Mouse (Mus musculus): Measurements from ENCODE around the gene Smtnl1. TPM values are rescaled to one million over a fixed set of nuclear protein-coding genes. Genes with fewer than 3 reads are reported as not detected.
A peak's percentile ranks its signal among the peaks of the same experiment; 100 is the strongest.

The Smtnl1 gene
- polyA plus RNA-seq, 1 experiment from 2014 or later, result 0.16 TPM

GRCm38 (mm10) chr2:84790418-84790817 is 32.0 kb downstream of the Smtnl1 start:
- Histone ChIP-seq H3K36me3 (ENCODE audit: control insufficient read depth, insufficient read depth, low read length) (no peaks in the 10 kb centered on the region), H3K9me3 (ENCODE audit: control insufficient read depth, low read length) (peaks cover 3% of the 10 kb centered on the region; the same call in 1 of the 2 replicates), H3K9ac (ENCODE audit: low read depth, low read length) (no peak overlapping the region), H3K27ac (ENCODE audit: low read depth, low read length) (no peak overlapping the region), H3K4me3 (ENCODE audit: low read length) (no peak overlapping the region), H3K27me3 (ENCODE audit: control insufficient read depth, insufficient read depth, low read length) (no peaks in the 10 kb centered on the region), H3K4me1 (ENCODE audit: control insufficient read depth, insufficient read depth, low read length) (no peaks in the 10 kb centered on the region), H3K4me2 (replicated peaks; ENCODE audit: low read depth, low read length) (no peak overlapping the region)
- ATAC-seq (ENCODE audit: low FRiP score, low TSS enrichment), result no peak
- WGBS, result 47% methylated on average over 9 of the region's 9 CpGs

- WGBS, result 75% methylated on average over 3 of the region's 3 CpGs
- no peak for ATAC-seq (ENCODE audit: low FRiP score, low TSS enrichment)
- no peaks in the 10 kb centered on the region for H3K4me1 ChIP-seq (ENCODE audit: control insufficient read depth, insufficient read depth, low read length)
Observed at GRCm38 (mm10) chr2:84788316-84788715, 34.1 kb downstream of the Smtnl1 start.

GRCm38 (mm10) chr2:84783840-84784566 is 38.4 kb downstream of the Smtnl1 start:
- Histone ChIP-seq H3K4me3 (ENCODE audit: low read length) (no peak overlapping the region), H3K27me3 (ENCODE audit: control insufficient read depth, insufficient read depth, low read length) (no peaks in the 10 kb centered on the region), H3K9me3 (ENCODE audit: control insufficient read depth, low read length) (no peaks in the 10 kb centered on the region), H3K4me2 (replicated peaks; ENCODE audit: low read depth, low read length) (no peak overlapping the region), H3K4me1 (ENCODE audit: control insufficient read depth, insufficient read depth, low read length) (no peaks in the 10 kb centered on the region), H3K9ac (ENCODE audit: low read depth, low read length) (no peak overlapping the region), H3K36me3 (ENCODE audit: control insufficient read depth, insufficient read depth, low read length) (no peaks in the 10 kb centered on the region), H3K27ac (ENCODE audit: low read depth, low read length) (0 out of 2 replicates have a peak overlapping the region, but pooled peaks have one; percentile 51)
- 67% methylated on average over 3 of the region's 3 CpGs for WGBS
- ATAC-seq (ENCODE audit: low FRiP score, low TSS enrichment), result no peak

More at GRCm38 (mm10) chr2:84788316-84788715, 34.1 kb downstream of the Smtnl1 start:
- Histone ChIP-seq H3K4me2 (replicated peaks; ENCODE audit: low read depth, low read length) (no peak overlapping the region), H3K27me3 (ENCODE audit: control insufficient read depth, insufficient read depth, low read length) (no peaks in the 10 kb centered on the region), H3K4me3 (ENCODE audit: low read length) (no peak overlapping the region), H3K36me3 (ENCODE audit: control insufficient read depth, insufficient read depth, low read length) (no peaks in the 10 kb centered on the region), H3K9ac (ENCODE audit: low read depth, low read length) (no peak overlapping the region), H3K9me3 (ENCODE audit: control insufficient read depth, low read length) (no peaks in the 10 kb centered on the region), H3K27ac (ENCODE audit: low read depth, low read length) (no peak overlapping the region)

- H3K27me3 ChIP-seq (ENCODE audit: control insufficient read depth, insufficient read depth, low read length), result no peaks in the 10 kb centered on the region
- no peaks in the 10 kb centered on the region for H3K4me1 ChIP-seq (ENCODE audit: control insufficient read depth, insufficient read depth, low read length)
- no peak for ATAC-seq (ENCODE audit: low FRiP score, low TSS enrichment)
- no peak overlapping the region for H3K4me2 ChIP-seq (replicated peaks; ENCODE audit: low read depth, low read length)
- H3K4me3 ChIP-seq (ENCODE audit: low read length), result no peak overlapping the region
- no peak overlapping the region for H3K27ac ChIP-seq (ENCODE audit: low read depth, low read length)
- no peak overlapping the region for H3K9ac ChIP-seq (ENCODE audit: low read depth, low read length)
- 80% methylated on average over 1 of the region's 1 CpGs for WGBS
- no peaks in the 10 kb centered on the region for H3K36me3 ChIP-seq (ENCODE audit: control insufficient read depth, insufficient read depth, low read length)
- H3K9me3 ChIP-seq (ENCODE audit: control insufficient read depth, low read length), result no peaks in the 10 kb centered on the region
Observed at GRCm38 (mm10) chr2:84783315-84783714, 39.1 kb downstream of the Smtnl1 start.

GRCm38 (mm10) chr2:84779210-84779609 is 43.2 kb downstream of the Smtnl1 start:
- Histone ChIP-seq H3K27ac (ENCODE audit: low read depth, low read length) (no peak overlapping the region), H3K9ac (ENCODE audit: low read depth, low read length) (no peak overlapping the region), H3K4me2 (replicated peaks; ENCODE audit: low read depth, low read length) (no peak overlapping the region), H3K4me3 (ENCODE audit: low read length) (no peak overlapping the region), H3K27me3 (ENCODE audit: control insufficient read depth, insufficient read depth, low read length) (no peaks in the 10 kb centered on the region), H3K9me3 (ENCODE audit: control insufficient read depth, low read length) (no peaks in the 10 kb centered on the region), H3K4me1 (ENCODE audit: control insufficient read depth, insufficient read depth, low read length) (no peaks in the 10 kb centered on the region), H3K36me3 (ENCODE audit: control insufficient read depth, insufficient read depth, low read length) (no peaks in the 10 kb centered on the region)
- no peak for ATAC-seq (ENCODE audit: low FRiP score, low TSS enrichment)
- 58% methylated on average over 6 of the region's 6 CpGs for WGBS

- no peak overlapping the region for H3K4me3 ChIP-seq (ENCODE audit: low read length)
- H3K27me3 ChIP-seq (ENCODE audit: control insufficient read depth, insufficient read depth, low read length), result no peaks in the 10 kb centered on the region
- 63% methylated on average over 3 of the region's 3 CpGs for WGBS
- no peak for ATAC-seq (ENCODE audit: low FRiP score, low TSS enrichment)
- H3K9me3 ChIP-seq (ENCODE audit: control insufficient read depth, low read length), result no peaks in the 10 kb centered on the region
- no peak overlapping the region for H3K4me2 ChIP-seq (replicated peaks; ENCODE audit: low read depth, low read length)
- no peak overlapping the region for H3K27ac ChIP-seq (ENCODE audit: low read depth, low read length)
- H3K36me3 ChIP-seq (ENCODE audit: control insufficient read depth, insufficient read depth, low read length), result no peaks in the 10 kb centered on the region
- H3K4me1 ChIP-seq (ENCODE audit: control insufficient read depth, insufficient read depth, low read length), result no peaks in the 10 kb centered on the region
- H3K9ac ChIP-seq (ENCODE audit: low read depth, low read length), result no peak overlapping the region
Observed at GRCm38 (mm10) chr2:84777706-84778105, 44.7 kb downstream of the Smtnl1 start.

- H3K27me3 ChIP-seq (ENCODE audit: control insufficient read depth, insufficient read depth, low read length), result no peaks in the 10 kb centered on the region
- no peak for ATAC-seq (ENCODE audit: low FRiP score, low TSS enrichment)
- no peak overlapping the region for H3K4me3 ChIP-seq (ENCODE audit: low read length)
- H3K9me3 ChIP-seq (ENCODE audit: control insufficient read depth, low read length), result no peaks in the 10 kb centered on the region
- H3K4me2 ChIP-seq (replicated peaks; ENCODE audit: low read depth, low read length), result peak overlapping the region; percentile 22; the same call in 1 of the 2 replicates
- H3K27ac ChIP-seq (ENCODE audit: low read depth, low read length), result peak overlapping the region; percentile 78; the same call in 1 of the 2 replicates
- 67% methylated on average over 6 of the region's 6 CpGs for WGBS
- H3K9ac ChIP-seq (ENCODE audit: low read depth, low read length), result no peak overlapping the region
- H3K4me1 ChIP-seq (ENCODE audit: control insufficient read depth, insufficient read depth, low read length), result no peaks in the 10 kb centered on the region
- no peaks in the 10 kb centered on the region for H3K36me3 ChIP-seq (ENCODE audit: control insufficient read depth, insufficient read depth, low read length)
Observed at GRCm38 (mm10) chr2:84775665-84776064, 46.8 kb downstream of the Smtnl1 start.

- ATAC-seq (ENCODE audit: low FRiP score, low TSS enrichment), result peak; percentile 44
- no peaks in the 10 kb centered on the region for H3K36me3 ChIP-seq (ENCODE audit: control insufficient read depth, insufficient read depth, low read length)
- whole genome bisulfite sequencing, result 34% methylated on average over 9 of the region's 9 CpGs
- no peaks in the 10 kb centered on the region for H3K27me3 ChIP-seq (ENCODE audit: control insufficient read depth, insufficient read depth, low read length)
- no peaks in the 10 kb centered on the region for H3K9me3 ChIP-seq (ENCODE audit: control insufficient read depth, low read length)
- H3K4me3 ChIP-seq (ENCODE audit: low read length), result peak within 1 kb of the TSS; percentile 33
- H3K4me2 ChIP-seq (replicated peaks; ENCODE audit: low read depth, low read length), result peak within 1 kb of the TSS; percentile 53
- H3K27ac ChIP-seq (ENCODE audit: low read depth, low read length), result peak within 1 kb of the TSS; percentile 78
- H3K9ac ChIP-seq (ENCODE audit: low read depth, low read length), result peak within 1 kb of the TSS; percentile 46; the same call in 1 of the 2 replicates
- no peaks in the 10 kb centered on the region for H3K4me1 ChIP-seq (ENCODE audit: control insufficient read depth, insufficient read depth, low read length)
Observed at GRCm38 (mm10) chr2:84775241-84775640, 47.2 kb downstream of the Smtnl1 start, which contains the start of gene Serping1. TSS of gene Serping1 (minus strand) at chr2:84775444.

- H3K27ac ChIP-seq (ENCODE audit: low read depth, low read length), result peak overlapping the region; percentile 78
- H3K4me3 ChIP-seq (ENCODE audit: low read length), result peak overlapping the region; percentile 33
- peak overlapping the region; percentile 53 for H3K4me2 ChIP-seq (replicated peaks; ENCODE audit: low read depth, low read length)
- no peaks in the 10 kb centered on the region for H3K4me1 ChIP-seq (ENCODE audit: control insufficient read depth, insufficient read depth, low read length)
- H3K36me3 ChIP-seq (ENCODE audit: control insufficient read depth, insufficient read depth, low read length), result no peaks in the 10 kb centered on the region
- WGBS, result 1% methylated on average over 15 of the region's 15 CpGs
- H3K9me3 ChIP-seq (ENCODE audit: control insufficient read depth, low read length), result no peaks in the 10 kb centered on the region
- peak; percentile 98 for ATAC-seq (ENCODE audit: low FRiP score, low TSS enrichment)
- no peaks in the 10 kb centered on the region for H3K27me3 ChIP-seq (ENCODE audit: control insufficient read depth, insufficient read depth, low read length)
- peak overlapping the region; percentile 46; the same call in 1 of the 2 replicates for H3K9ac ChIP-seq (ENCODE audit: low read depth, low read length)
Observed at GRCm38 (mm10) chr2:84774751-84775150, 47.7 kb downstream of the Smtnl1 start.
